Mouse (Mus musculus) small intestine, adult 2 months (tissue): ENCODE data around the gene Opn4.

Source experiments
- CTCF ChIP-seq: fragments of 200-500 bp; IDR thresholded peaks from 2 replicates; pipeline ENCODE4 v1.5.1; 2012; ENCODE audit warnings: low read depth, mild to moderate bottlenecking, control low read depth, inconsistent platforms, low read length, moderate library complexity, mixed read lengths; ENCODE audit not compliant: insufficient replicate concordance, insufficient read length; ENCODE audit errors: extremely low read depth
- POLR2A ChIP-seq: fragments of 200-500 bp; IDR thresholded peaks from 2 replicates; pipeline ENCODE4 v1.6.1; 2012; ENCODE audit warnings: low read depth, mild to moderate bottlenecking, control low read depth, inconsistent platforms, low read length, moderate library complexity

- TF ChIP-seq CTCF = no peak
- TF ChIP-seq POLR2A = no peak
Observed at GRCm38 (mm10) chr14:34573348-34573913, 26.5 kb downstream of the Opn4 start.
